Mouse (Mus musculus) right cerebral cortex, postnatal 4 days (tissue): Measurements from ENCODE around the gene Cldn3.

Experiments
- DNase-seq: peaks from one replicate; pipeline ENCODE4 v3.0.0-alpha.2; 2022

Cldn3 gene

GRCm38 (mm10) chr5:135007802-135008571 lies 22.0 kb downstream of the Cldn3 start:
- DNase-seq = peak; percentile 50

DNA sequence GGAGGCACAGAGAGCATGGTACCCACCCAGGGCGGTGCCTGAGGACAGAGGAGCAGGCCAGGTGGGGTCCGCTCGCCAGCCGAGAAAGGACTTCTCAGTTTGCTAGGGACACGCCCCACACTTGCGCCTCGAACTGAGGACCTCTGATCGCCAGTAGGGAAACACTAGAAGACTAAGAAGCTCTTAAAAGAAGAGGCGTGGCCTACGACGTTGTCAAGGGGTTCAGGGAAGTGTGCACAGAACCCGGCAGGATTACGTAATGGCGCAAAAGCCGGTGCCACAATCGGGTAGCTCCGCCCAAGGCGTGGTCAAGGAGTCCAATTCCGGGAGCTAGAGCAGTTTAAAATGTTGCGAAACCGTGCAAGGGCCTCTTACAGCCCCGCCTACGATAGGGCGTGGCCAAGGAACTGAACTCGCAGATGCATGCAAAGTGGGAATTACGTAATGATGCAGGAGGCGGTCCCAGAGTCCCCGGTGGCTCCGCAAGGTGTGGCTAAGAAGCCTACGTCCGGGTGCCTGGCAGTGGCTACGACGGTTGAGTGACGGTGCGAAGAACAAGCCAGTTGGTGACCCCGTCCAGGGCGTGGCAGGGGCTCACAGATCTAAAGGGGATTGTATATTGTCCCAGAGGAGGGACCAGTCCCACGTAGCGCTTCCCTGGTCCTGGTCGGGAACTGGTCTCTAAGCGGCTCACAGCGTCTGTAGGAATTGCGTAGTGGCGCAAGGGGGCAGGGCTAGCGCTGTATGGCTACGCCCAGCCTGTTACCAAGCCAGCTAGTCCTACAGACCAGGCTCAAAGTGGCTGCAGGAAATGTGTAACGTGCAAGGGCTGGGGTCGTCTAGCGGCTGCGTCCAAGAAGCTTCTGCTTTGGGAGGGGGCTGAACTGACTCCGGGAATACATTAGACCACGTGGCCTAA lies 22.9 kb downstream of the Cldn3 start, which contains the start of gene Abhd11:
Gene Abhd11, plus strand, starts transcription at position 482 of the 919 bp plus-strand sequence.
- peak; percentile 88 for DNase-seq

DNA sequence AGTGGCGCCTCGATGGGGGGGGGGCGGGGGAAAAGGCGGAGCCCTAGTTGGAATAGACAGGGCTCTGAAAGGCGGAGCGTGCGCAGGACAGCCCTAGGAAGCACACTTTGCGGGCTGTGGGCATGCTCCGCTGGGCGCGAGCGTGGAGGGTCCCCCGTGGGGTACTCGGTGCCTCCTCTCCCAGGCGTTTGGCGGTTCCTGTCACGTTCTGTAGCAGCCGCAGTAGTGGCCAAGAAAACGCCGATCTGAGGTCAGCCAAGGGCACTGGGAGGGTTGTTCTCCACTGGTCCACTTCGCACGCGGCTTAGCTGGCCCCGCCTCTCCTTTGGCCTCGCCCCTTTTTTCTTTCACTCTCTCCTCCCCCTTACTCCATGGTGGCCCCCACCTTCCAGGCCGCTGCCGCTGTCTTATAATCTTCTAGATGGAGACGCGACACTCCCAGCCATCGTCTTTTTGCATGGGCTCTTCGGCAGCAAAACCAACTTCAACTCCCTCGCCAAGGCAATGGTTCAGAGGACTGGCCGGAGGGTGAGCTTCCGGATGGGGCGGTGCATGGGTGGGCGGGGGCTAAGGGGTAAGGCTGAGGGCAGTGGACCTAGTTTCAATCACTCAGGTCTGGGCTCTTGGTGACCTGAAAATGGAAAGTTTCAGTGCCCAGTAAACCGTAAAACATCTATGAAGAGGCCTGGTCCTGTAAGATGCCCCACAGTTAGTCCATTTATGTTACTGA lies 23.7 kb downstream of the Cldn3 start:
- peak; percentile 76 for DNase-seq

DNA sequence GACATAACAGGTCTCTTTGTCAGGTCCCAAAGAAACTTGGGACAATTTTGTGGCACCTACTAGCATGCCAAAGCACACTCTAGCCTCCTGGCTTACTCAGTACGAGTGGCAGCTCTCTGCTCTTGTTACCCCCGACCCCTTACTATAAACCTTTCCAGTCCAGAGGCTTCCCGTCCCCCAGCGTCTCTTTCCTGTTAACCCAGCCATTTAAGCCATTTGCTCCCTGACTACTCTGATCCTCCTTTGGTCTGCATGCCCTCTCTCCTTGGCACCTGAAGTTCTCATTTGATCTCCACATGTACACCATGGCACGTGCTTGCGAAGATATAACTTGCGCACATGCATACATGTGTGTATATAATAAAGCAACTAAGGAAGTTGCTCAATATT lies 24.3 kb downstream of the Cldn3 start:
- no peak for DNase-seq

GRCm38 (mm10) chr5:135010841-135011743 lies 25.1 kb downstream of the Cldn3 start:
- no peak for DNase-seq

DNA sequence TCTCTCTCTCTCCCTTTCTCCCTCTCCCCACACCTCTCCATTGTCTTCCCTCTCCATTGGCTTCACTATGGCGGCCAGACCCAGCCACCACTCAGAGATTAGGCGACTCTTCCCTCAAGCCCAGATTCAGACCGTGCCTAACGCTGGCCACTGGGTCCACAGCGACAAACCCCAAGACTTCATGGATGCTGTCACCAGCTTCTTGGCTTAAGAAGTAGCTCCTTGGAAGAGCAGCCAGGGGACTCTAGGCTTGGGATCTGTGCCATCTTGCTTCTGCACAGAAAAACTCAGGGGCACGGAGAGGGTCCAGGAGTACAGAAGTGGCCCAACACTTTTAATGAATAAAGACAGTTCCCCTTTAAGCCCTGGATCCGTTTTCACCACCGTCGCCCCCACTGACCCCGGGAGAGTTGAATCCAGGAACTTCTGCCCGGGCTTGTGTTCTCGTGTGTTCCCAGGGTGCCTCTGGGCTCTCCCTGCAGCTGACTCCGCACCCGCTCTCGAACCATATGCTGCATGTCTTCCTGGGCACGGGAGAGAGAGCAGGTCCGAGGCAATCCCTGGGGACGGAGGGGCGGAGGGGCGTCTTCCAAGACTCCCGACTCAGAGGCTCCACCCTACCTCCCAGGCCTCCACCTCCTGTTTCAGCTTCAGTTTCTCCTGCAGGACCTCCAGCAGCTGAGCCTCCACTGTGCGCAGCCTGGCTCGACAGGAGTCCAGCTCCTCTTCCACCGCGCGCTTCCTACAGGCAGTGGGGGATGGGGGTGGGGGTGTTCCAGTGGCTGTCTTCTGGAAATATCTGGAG lies 26.0 kb downstream of the Cldn3 start:
- DNase-seq = no peak

DNA sequence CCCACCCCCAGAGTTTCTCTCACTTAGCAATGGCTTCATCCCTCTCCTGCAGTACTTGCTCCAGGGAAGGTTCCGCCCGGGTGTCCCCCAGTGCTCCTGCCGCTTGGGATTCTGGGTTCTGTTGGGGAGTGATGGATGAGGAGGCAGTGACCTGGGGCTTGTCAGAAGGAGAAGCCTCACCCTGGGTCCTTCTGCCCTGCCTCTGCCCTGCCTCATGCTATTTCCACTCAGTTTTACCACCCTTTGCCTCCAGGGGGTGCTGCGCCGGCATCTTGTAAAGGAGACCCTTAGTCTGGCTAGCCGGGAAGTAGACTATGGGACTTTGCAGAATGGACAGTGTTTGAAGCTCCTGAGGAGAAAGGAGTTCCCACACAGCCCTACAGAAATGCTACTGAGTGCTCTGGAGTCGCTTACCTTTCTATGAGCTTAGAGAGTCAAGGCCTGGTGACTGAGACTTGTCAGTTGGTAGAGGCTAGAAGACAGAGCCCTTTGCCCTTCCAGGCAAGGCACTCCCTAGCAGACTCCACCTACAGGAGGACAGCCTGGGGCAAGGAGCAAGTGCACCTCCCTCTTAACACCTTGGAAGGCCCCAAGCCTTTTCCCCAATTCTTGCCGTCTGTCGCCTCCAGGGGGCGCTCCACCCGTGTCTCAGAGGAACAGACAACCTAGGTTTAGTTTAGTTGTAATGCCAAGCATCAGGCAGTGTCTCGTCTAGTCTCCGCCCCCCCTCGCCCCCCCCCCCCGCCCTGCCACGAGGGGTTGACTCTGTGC lies 26.8 kb downstream of the Cldn3 start:
- DNase-seq = peak; percentile 88

DNA sequence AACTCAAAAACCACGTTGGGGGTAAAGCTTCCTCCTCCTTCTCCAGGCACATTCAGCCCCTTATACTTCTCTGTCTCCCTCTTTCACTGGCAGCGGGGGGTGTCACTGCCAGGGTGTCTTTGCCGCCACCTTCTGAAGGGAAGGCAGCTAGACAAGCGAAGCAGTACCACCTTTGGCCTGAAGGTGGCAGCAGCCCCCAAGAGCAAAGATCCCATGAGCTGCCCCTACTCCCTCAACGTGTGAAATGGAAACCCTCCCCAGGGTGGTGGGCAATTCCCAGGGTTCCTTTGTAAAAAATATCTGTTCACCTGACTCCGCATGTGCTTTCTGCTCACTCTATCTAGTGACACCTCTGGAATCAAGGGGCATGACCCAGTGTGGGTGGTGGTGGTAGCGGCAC lies 29.5 kb downstream of the Cldn3 start:
- peak; percentile 95 for DNase-seq

GRCm38 (mm10) chr5:135016224-135016759 lies 30.3 kb downstream of the Cldn3 start:
- DNase-seq = no peak

GRCm38 (mm10) chr5:135021814-135022213 lies 35.8 kb downstream of the Cldn3 start:
- DNase-seq = peak; percentile 66

DNA sequence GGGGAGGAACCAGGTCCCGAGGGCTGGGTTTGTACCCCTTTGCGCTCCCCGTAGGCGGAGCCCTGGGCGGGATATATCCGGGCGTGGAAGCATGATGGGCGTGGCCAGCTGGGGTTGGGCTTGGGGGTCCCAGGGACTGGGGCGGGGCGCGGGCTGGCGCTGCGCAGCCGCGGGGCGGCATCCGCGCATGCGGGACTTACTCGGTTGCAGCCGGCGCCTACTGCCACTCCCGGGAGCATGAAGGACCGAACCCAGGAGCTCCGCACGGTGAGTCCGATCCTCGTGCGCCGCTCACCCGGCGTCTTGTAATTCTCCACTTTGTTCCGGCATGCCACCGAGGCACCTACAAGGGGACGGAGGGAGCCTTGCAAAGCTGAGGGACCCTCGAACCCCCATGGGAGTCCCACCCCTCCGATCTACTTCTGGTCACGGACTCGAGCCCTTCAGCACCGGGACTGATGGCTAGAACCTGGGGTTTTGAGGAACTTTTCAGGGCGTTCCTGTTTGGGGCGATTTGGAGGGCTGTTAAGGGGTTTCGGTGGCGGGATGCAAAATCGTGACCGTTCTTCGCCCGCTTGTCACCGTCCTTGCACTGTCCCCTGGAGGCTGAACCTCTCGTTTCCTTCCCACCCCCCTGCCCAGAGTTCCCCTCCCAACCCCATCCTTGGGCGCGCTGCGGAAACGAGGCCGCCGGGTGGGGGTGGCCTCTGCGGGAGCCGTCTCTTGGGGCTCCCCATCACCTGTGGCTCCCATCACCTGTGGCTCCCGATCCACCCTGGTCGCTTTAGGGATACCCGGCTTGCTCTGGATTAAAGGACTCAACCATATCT lies 37.5 kb downstream of the Cldn3 start, which contains the start of gene Stx1a:
Gene Stx1a, plus strand, starts transcription at position 139 of the 830 bp plus-strand sequence.
- DNase-seq = peak; percentile 86

DNA sequence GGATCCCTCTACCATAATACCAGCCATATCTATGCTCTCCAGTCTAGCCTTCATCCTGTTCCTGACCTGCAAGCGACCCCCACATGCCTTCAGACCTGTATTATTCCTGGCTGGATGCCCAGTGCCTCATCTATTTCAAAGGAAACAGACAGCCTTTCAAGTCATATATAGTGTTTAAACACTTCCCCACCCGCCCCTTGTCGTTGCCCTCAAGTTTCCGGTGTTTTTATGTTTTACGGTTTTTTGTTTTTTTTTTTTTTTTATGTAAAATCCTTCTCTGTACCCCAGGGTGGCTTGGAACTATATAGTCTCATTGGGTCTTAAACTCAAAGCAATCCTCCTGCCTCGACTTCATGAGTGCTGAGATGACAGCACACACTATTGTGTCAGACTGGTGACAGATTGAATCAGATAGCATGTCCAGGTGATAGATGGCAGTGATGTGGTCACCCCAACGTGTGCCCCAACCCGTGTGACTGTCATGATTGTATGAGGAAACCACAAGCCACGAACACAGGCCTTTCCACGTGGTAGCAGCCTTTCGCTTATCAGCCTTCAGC lies 38.7 kb downstream of the Cldn3 start:
- no peak for DNase-seq

GRCm38 (mm10) chr5:135025899-135026298 lies 39.9 kb downstream of the Cldn3 start:
- DNase-seq = no peak

GRCm38 (mm10) chr5:135029007-135029854 lies 43.2 kb downstream of the Cldn3 start:
- DNase-seq = no peak

DNA sequence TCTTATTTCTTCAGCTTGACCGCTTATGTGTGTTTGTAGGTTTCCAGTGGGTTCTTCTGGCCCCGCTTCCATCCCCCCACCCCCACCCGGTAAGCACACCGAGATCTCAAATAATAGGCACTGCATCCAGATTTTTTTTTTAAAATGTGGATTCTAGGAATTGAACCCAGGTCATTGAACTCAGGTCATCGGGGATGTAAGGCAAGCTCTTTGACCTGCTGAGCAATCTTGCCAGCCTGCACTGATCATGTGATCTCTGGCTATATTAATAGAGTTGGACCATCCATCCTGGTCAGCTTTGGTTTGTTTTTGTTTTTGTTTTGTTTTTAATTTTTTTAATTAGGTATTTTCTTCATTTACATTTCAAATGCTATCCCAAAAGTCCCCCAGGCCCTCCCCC lies 46.6 kb downstream of the Cldn3 start:
- no peak for DNase-seq

DNA sequence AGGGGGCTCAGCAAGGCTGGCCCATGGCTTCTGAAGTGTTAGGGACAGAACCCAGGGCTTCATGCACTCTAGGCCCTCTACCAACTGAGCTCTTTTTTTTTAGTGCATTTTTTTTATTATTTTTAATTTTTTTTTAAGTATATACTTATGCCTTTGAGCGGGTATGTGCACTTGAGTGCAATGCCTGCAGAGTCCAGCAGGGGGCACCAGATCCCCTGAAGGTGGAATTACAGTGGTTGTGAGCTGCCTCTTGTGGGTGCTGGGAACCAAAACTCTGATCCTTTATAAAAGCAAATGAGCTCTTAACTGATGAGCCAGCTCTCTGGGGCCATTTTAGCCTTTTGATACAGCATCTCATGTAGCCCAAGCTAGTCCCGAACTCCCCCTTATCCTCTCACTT lies 48.6 kb downstream of the Cldn3 start:
- no peak for DNase-seq

DNA sequence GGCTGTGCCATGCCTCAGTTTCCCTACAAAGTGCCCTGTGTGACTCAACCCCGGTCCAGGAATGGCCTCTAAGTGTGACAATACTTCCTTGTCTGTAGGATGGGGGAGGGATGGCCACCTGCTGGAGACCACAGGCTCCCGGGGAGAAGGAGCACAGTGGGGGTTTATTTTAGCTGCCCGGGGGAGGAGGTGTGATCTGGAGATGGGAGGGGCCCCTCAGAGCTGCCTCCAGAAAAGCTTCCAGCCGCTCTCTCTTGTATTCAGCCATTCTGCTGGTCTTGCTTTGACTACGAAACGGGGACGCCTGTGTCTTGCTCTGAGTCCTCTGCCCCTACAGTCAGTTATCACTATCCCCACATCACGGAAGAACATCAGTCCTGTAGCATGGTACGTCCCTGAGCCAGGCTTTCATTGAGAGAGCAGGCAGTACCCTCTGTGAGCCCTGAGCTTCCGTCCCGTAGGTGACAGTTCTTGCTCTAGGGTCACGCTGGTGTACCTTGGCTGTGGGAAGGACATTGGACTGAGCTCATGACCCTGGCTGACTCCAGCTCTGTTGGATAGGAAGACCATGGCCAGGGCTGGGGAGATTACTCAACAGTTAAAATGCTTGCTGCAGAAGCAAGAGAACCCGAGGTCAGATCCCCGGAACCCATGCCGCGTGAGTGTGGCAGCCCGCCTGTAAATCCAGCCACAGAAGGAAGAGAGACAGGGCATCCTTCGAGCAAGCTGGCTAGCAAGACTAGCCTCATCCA lies 49.8 kb downstream of the Cldn3 start:
- no peak for DNase-seq
